Mouse (Mus musculus): Measurements from ENCODE around the gene Cfap221.

DNA sequence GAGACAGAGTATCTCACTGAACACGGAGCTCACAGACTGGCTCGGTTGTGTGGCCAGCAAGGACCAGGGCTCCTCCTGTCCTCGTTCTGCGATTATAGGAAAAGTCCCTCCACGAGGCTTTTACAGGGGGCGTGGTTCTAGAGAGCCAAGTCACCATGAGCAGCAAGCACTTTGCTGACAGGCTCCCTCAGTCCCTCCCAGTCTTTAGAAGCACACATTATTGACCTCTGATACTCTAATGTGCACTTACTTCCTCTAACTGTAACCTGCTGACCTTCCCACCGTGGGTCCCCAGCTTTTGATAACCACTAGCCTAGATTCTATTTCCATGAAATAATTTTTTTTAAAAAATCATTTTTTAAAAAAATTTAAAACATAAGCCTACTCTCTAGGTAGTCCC lies 37.1 kb downstream of the Cfap221 start:
- no peak for TF ChIP-seq POLR2AphosphoS2 (IDR thresholded peaks at IDR 0.05; ENCODE audit: low read length)
- TF ChIP-seq KAT2A (conservative IDR thresholded peaks at IDR 0.05; ENCODE audit: low read depth, low read length), result no peak
- no peak for TF ChIP-seq MAZ (IDR thresholded peaks at IDR 0.05; ENCODE audit: low read depth, low read length)
- TF ChIP-seq CTCF (IDR thresholded peaks at IDR 0.05 in 2 of 3, conservative IDR thresholded peaks at IDR 0.05 in 1 of 3; ENCODE audit: control insufficient read depth in 1 of 3, insufficient read depth in 1 of 3, low read depth in 2 of 3, low read length in 3 of 3, poor library complexity in 1 of 3, severe bottlenecking in 1 of 3), result no peak
- TF ChIP-seq GATA1 (IDR thresholded peaks at IDR 0.05; ENCODE audit: low read depth, low read length), result no peak
- TF ChIP-seq ETS1 (IDR thresholded peaks at IDR 0.05; ENCODE audit: low read depth, low read length), result no peak

Data from MEL (cell line).